Mouse (Mus musculus): ENCODE measurements around the gene Spata31d1a.
A peak's percentile ranks its signal among the peaks of the same experiment; 100 is the strongest.
"Not testable (repeated sequence)": the region's sequence is repeated elsewhere in the genome, so short reads cannot be mapped to it uniquely, and the experiment has no call there.

Spata31d1a gene

DNA sequence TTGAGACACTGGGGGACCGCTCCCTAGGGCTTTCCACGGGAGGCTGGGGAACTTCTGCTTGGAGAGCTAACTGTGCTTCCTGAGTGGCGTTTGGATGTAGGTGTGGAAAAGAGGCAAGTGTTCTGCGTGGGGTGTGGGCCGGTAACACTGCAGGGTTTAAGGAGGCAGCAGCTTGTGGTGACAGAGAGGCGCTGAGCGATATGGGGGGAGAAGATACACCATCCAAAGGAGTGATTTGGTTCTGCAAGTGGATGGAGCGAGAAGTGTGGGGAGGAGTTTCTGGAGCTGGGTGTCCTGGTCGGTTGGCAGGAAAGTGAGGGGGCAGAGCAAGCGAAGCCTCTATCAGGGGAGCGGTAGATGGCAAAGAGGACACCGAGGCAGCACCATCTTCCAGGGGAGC lies 6.6 kb downstream of the Spata31d1a start:
- DNase-seq (ENCODE audit: low read depth, low spot score), result no peak

DNA sequence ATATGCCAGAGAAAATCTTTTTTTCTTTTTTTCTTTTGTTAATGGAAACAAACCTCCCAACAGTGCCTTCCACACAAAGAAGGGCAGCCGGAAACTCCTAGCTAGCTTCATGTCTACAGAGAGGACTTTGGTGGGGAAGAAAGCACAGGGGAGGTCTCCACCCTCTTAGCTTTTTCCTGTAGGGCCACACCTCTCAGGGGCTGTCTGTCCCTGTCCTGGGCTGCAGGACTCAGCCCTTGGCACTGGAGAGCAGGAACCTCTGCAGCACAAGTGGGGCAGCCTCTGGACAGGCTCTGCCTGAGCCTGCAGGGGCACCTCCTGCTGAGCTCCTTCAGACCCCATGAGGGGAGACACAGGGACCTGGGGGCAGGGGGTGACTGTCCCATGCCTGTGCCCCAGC lies 10.0 kb downstream of the Spata31d1a start:
- DNase-seq (ENCODE audit: low read depth, low spot score), result not testable (repeated sequence)

DNA sequence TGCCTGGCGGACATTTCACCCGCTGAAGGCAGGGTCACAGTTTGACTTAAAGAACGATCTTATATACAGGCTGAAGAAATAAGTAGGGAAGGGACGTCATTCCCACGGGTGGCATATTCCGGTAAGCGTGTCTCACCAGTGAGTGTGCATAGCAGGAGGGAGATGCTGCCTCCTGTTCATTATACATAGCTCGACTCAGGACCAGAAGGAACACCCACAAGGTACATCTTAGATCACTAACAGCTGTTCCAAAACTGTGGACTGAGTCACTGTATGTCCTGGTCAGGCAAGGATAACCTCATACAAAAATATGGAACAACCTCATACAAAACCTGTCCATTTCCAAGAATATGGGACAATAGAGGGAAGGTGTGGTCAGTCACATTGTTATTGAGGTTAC lies 11.0 kb downstream of the Spata31d1a start:
- DNase-seq (ENCODE audit: low read depth, low spot score), result no peak

DNA sequence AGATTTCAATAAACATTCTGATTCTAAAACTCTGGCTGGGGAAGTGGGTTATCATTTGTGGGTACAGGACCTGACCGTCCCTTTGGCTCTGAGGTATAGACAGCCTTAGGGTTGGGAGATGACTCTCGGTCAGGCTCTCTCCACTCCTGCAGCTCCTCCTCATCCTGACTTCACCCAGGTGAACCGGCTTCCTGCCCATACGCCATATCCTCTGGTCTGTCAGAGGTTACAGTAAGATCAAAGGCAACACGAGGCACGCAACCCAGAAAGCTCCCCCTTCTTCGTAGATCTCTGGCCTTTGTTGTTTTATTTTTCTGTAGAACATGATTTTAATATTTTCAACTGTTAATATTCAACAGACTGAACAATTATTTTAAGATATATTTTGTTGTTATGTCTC lies 14.3 kb downstream of the Spata31d1a start:
- DNase-seq (ENCODE audit: low read depth, low spot score), result no peak

DNA sequence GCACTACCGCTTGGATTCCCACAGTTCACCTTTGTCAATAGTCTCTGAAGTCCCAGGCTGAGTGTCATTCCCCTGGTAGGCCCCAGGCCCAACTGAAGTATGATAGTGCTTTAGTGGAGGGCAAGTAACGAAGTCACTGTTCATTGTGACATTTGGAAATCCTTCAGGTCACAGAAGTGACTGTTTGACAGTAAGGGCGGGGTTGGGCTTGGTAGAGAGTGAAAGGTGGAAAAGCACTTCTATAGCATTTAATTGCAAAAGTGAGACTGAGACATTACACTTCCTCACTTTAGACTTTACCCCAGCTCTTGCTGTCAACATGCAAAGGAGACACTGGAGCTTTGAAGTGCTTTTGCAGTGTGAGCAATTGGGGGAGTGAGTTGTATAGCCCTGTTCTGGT lies 16.1 kb downstream of the Spata31d1a start, which contains the start of gene 4921517D22Rik:
Gene 4921517D22Rik, minus strand, starts transcription at position 101 of the 400 bp plus-strand sequence.
- DNase-seq (ENCODE audit: low read depth, low spot score), result no peak

DNA sequence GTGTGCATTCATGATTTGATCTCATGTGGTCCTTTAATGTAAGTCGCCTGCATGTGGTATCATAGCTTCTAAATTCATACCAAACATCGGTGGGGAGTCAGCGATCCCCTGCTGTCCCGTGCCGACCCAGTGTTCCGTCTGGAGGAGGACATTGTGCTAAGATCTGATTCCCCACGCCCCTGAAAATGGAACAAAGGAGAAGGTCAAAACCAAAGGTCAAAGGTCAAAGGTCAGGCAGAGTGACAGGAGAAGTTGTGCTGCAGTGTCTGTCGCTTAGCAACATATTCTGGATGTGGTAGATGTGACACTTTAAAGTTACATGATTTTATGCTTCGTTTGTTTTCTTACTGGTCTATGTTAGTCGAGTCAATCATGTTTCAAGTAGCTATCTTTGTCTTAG lies 18.7 kb downstream of the Spata31d1a start:
- DNase-seq (ENCODE audit: low read depth, low spot score), result peak; percentile 82

DNA sequence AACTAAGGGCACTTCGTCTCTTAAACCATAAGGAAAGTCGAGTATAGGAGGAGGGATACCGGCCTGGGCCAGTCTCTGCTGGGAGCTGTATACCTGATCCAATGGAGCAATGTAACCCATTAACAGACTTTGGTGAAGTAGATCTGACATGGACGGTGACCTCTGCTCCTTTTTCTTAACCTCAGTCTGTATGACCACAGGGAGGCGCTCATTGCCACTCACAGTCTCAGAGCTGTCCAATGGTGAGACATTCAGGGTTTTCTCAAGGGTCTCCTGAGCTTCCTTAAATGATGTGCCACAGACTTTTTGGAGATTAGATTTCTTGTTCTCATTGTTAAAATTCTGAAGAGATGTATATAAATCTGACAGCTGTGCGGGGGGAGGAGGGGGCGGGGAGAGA lies 19.6 kb downstream of the Spata31d1a start:
- no peak for DNase-seq (ENCODE audit: low read depth, low spot score)

DNA sequence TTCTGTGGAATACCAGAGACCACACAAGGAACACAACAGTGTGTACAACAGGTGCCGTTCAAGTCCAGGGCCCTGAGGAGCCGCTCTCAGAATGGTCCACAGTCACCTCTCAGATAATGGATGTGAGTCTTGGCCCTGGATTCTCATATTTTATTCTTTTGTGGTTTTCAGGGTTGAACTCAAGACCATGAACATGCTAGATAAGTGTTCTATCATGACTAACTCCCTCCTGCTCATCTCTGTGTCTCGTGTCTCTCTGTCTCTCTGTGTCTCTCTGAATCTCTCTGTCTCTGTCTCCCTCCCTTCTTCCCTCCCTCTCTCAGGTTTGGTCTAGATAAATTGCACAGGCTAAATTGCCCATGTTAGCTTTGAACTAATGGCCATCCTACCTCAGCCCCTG lies 20.3 kb downstream of the Spata31d1a start:
- no peak for DNase-seq (ENCODE audit: low read depth, low spot score)

DNA sequence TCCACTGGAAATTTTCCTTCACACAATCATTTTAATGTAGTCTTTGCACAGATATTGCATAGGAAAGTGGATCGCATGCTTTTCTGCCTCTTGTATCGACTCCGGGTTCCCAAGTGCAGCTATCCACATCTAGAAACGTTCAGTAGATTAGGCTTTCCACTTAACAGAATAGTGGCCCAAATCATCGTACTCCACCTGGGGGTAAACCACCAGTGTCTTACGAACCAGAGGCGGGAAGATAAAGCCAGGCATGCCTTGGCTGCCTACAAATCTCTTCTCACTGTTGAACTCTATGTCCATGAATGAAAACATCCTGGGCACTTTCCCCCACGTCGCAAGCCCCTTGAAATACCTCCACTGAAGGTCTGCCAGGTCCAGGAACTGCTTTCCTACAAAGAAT lies 20.8 kb downstream of the Spata31d1a start:
- no peak for DNase-seq (ENCODE audit: low read depth, low spot score)

DNA sequence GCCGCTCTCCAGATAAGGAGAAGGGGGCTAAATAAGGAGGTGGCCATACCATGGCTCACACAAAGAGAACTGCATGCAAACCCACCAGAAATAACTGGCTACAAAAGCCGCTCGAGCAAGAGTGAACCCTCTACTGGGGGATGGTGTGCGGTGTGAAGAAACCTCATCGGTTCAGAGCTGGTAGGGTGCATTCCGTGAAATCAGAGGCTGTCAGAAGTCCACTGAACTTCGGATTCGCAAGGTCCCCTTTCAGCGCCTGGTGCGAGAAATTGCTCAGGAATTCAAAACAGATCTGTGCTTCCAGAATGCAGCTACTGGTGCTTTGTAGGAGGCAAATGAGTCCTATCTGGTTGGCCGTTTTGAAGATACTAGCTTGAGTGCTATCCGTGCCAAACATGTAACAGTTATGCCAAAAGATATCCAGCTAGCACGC lies 21.8 kb downstream of the Spata31d1a start:
- no peak for DNase-seq (ENCODE audit: low read depth, low spot score)

DNA sequence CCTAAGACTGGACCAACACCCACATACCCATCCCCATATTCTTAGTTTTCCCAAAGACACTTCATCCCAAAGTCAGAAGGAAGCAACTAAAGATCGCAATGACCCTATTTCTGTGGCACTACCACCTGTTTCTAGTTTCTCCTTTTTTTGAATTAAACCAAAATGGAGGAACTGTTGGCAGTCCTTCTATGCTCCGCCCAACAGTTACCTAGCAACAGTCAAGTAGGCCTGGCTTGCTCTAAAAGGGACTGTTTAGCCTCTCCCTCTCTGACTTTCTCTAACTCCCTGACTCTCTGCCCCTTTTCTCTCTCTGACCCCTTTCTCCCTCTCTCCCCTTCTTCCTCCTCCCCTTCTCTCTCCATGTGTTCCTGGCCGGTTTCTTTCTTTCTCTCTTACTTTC lies 24.9 kb downstream of the Spata31d1a start:
- no peak for DNase-seq (ENCODE audit: low read depth, low spot score)

DNA sequence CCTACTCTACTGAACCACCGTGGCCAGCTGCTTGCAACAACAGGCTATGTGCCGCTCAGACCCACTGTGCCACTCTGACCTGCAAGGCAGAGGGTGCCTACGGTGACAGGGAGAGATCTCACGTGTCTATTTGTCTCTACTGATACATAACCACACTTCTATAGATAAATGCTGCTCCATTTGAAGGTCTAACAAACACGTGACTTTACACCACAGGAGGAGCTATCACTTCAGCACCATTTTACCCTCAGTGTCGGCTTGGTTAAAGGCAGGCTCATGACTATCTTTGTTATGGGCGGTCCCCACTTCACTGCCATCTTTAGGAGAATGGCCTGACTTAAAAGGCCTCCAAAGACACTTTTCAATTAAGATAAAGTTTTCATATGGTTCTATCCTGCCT lies 27.5 kb downstream of the Spata31d1a start:
- peak; percentile 36 for DNase-seq (ENCODE audit: low read depth, low spot score)

DNA sequence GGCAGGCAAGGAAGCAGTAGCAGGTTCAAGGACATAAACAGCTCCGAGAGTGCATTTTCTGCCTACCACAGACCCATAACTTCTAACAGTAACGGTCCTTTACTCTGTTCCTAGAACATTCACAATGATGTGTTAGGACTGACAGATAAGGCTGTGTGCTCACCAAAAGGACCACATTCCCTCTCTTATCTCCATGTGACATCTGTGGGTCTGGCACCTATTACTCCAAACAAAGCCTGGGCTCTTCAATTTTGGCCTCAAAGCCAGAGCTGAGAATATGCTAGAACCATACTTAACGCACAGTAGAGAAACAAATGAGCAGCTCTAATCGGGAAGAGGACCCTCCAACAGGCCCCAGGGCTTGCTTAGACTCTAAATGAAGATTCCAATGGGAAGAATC lies 30.2 kb downstream of the Spata31d1a start:
- no peak for DNase-seq (ENCODE audit: low read depth, low spot score)

DNA sequence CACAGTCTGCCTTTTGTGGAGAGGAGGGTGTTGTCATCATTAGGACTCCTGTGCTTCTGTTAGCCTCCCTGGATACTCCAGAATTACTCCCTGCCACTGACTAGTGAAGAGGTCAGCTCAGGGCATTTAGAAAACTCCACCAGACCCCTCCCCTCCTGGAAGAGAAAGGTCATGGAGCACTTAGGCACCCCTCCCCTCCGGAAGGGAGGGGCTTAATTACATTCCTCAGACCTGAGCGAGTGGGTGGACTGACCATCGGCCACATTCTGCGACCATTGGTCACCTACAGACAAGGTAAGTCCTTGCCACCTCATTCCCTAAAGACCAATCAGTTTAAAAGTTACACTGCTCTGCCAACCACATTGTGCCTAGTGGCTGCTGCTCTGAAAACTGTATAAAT lies 30.8 kb downstream of the Spata31d1a start:
- no peak for DNase-seq (ENCODE audit: low read depth, low spot score)

DNA sequence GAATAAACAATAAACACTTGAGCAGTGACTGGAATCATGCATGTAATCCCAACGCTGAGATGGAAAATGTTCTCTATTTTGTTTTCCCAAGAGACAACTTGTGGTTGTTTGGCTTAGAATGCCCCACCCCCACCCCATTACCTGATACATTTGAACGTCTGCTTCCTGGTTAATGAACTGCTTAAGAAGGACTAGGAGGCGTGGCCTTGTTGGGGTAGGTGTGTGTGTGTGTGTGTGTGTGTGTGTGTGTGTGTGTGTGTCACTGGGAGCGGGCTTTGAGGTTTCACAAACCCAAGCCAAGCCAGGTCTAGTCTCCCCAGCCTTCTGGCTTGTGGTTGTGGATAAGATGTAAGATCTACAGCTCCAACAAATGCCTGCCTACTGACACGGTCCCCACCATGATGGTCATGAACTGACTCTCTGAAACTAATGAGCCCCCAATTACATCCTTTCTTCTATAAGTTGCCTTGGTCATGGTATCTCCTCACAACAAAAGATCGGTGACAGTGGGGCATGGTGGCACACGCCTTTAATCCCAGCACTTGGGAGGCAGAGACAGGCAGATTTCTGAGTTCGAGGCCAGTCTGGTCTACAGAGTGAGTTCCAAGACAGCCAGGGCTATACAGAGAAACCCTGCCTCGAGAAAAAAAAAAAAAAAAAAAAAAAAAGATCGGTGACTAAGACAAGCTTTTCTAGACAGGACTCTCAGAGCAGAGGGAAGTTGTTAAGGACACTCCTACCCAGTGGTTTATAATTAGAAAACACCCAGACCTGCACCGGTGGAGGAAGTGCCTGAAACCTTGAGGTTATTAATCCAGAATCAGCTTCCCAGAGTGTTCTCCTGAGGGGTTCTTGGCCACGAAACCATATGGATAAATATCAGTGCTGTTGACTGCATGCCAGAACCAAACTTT lies 33.6 kb downstream of the Spata31d1a start:
- no peak for DNase-seq (ENCODE audit: low read depth, low spot score)

DNA sequence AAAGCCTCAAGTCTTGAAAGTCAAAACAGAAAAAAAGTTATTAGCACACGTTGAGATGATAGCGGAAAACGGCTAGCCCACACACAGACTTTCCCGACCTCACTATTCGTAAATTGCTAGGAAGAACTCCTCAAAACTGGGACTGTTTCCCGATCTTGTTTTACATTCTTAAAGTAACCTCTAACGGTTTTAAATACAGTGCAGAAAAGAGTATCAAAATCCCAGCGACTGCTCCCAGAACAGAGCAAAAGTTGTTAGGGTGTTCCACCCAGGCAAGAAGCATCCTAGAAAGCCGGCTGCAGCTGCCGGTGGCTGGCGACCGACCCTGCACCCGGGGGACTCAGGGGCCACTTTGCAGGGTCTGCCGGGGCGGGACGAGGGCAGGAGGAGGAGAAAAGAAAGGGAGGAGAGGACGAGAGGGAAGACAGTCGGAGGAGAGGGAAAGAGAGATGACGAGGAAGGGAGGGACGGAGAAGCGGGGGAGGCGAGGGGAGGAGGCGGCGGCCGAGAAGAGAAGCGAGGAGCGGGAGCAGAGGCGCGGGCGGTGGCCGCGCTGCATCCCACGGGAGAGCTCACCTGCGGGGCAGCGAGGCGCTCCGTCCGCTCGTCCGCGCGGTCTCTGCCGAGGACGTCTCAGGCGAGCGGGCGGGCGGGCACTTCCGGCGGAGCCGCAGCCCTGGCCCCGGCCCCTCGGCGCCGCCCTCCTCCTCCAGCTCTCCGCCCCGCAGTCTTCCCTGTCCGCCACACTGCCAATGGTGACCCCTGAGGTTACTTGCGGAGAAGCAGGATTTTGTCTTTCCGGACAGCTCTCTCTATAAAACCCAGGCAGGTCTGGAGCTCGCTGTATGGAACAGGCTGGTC lies 34.7 kb downstream of the Spata31d1a start, which contains the start of gene Golm1:
Gene Golm1, minus strand, starts transcription at position 661 of the 861 bp plus-strand sequence.
- DNase-seq (ENCODE audit: low read depth, low spot score), result peak; percentile 82

DNA sequence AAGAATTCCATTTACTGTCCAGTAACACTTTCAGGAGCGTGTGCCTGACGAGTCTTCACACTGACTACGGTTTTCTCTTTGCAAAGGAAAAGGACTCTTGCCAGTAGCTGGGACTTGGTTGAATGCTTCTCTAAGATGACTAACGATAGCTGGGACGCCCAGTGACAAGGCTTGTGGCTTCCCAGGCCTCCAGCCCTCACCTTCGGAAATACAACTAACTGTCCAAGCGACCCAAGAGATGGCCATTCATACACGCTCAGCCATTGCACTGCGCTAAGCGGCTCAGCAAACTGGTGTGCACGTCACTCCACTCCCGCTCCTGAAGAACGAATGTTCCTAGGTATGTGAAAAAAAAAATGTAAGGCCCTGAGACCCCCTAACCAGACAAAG lies 35.4 kb downstream of the Spata31d1a start:
- peak; percentile 66 for DNase-seq (ENCODE audit: low read depth, low spot score)

DNA sequence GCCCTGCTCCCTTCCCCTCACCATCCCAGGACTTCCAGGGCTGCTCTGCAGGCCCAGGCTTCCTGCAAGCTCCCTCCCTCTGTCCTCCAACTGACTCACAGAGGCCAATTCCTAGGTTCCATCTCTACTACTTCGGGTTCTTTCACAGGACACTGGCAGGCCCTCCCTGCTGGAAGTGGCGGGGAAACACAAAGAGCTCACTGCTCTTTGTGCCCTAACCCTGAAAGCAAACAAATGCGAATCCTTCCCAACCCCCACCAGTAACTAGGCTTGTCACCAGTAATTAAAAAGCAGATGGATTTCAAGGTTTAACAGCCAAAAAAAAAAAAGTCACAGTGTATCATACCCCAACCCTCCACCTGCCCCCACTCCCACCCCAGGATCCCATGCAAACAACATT lies 35.9 kb downstream of the Spata31d1a start:
- peak; percentile 68 for DNase-seq (ENCODE audit: low read depth, low spot score)

DNA sequence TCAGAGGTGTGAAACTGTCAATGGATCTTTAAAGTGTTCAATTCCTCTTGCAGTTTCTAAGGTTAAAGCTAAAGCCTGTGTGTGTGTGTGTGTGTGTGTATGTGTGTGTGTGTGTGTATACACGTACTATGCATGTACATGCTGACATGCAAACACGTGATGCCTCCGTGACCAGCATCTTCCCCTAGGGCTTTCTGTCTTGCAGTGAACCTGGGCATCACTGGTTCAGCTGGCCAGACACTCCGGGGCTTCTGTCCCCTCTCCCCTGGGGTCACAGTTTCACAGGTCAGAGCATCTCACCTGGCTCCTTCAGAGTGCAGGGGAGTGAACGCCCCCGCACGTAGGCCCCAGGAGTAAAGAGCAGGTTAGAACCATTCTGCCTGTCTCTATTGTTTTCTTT lies 36.5 kb downstream of the Spata31d1a start:
- no peak for DNase-seq (ENCODE audit: low read depth, low spot score)

DNA sequence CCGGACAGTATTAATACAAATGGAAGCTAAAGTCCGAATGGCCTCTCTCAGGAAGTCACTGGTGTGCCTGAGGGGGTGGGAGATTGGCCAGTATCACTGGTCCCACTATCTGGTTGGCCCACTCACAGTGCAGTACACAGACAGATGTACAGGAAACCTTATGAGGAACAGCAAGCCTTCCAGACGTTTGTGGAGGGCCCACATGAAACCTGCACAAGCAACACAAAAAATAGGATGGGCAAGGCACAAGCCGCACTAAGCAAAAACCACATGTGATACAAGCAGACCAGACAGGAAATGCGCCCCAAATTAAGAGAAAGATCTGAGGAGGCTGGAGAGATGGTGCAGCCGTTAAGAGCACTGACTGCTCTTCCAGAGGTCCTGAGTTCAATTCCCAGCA lies 37.9 kb downstream of the Spata31d1a start:
- DNase-seq (ENCODE audit: low read depth, low spot score), result no peak

DNA sequence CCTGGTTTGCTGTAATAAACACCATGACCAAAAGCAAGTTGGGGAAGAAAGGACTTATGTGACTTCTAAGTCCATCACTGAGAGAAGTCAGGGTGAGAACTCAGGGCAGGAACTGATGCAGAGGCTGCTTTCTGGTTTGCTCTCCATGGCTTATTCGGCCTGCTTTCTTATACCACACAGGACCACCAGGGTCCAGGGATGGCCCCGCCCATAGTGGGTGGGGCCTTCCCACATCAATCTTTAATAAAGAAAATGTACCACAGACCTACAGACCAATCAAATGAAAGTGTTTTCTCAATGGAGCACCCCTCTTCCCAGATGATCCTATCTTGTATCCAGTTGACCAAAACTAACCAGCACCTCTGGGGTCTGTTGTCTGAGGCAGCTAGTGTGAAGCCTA lies 38.6 kb downstream of the Spata31d1a start:
- DNase-seq (ENCODE audit: low read depth, low spot score), result peak; percentile 61

DNA sequence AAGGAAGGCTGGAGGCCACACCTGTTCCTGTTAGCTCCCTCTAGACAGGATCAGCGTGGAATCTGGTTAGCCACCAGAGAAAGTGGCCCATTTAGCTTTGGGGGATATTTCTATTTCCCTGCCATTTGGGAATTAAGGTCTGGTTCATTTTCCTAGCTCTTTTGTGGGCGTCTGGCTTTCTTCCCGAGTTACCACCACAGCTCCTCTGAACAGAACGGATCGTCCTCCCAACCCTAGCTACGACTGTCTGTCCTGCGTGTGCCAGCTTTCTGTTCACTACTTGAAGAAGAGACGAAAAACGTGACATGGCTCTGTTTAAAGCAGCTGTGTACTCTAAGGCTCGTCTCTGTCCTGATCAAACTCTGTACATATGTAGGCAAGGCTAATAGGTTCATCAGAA lies 40.2 kb downstream of the Spata31d1a start:
- DNase-seq (ENCODE audit: low read depth, low spot score), result no peak
